Mouse (Mus musculus) erythroblast, embryonic 14.5 days (primary cell): ENCODE measurements around the gene Nsg2.

Source experiments
- GATA1 ChIP-seq: IDR thresholded peaks from 2 replicates; pipeline ENCODE4 v1.6.1; 2012; ENCODE audit warnings: low read length, inconsistent platforms, mixed read lengths
- TAL1 ChIP-seq: IDR thresholded peaks from 3 replicates; pipeline ENCODE4 v1.6.1; 2012; ENCODE audit warnings: low read length, inconsistent platforms, mixed read lengths

DNA sequence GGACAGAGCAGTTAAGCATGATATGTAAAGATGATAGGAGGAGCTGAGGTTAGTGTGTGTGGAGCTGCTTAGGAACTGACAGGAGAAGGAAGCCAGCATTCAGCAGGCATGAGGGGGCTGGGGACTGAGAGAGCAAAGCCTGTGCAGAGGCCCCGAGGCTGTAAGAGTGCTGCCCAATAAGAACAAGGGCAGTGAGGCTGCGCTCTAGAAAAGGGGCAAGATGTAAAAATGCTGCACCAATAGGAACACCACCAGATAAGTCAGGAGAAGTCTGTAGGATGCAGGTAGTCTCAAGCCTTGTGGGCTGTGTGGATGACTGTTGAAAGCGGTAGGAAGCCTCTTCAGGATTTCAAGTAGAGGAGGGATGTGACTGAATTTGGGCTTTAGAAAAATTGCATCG lies 17.9 kb downstream of the Nsg2 start:
- TF ChIP-seq TAL1, result no peak
- TF ChIP-seq GATA1, result no peak
